Mouse (Mus musculus) yolk sac, embryonic 10.5 days (tissue): ENCODE data around the gene BC025920.

Experiments used
- DNase-seq: peaks from one replicate; pipeline ENCODE4 v3.0.0-alpha.2; 2017; ENCODE audit warnings: low spot score

Gene BC025920

GRCm38 (mm10) chr10:81574081-81575056 is 31.7 kb upstream of the BC025920 start, which contains the start of gene Tle2:
TSS of gene Tle2 (plus strand) at chr10:81574561.
- DNase-seq = no peak

- DNase-seq = no peak
Observed at GRCm38 (mm10) chr10:81575208-81575631, 30.9 kb upstream of the BC025920 start.

DNA sequence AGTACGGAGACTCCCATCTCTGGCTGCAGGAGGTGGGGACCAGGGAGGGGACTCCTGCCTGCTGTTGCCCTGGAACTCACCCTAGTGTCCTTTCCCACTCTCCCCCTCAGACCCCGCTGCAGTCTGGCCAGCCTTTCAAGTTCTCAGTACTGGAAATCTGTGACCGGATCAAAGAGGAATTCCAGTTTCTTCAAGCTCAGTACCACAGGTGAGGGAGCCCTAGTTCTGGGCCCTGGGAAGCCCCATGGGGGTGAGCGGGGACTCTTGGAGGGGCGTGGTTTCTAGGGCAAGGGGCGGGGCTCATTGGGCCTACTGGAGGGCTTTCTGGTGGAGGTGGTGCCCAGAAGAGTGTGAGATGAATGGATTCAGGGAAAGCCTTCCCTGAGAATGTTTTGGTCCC is 30.4 kb upstream of the BC025920 start:
- DNase-seq = no peak

GRCm38 (mm10) chr10:81579967-81580366 is 26.1 kb upstream of the BC025920 start:
- DNase-seq = no peak

DNA sequence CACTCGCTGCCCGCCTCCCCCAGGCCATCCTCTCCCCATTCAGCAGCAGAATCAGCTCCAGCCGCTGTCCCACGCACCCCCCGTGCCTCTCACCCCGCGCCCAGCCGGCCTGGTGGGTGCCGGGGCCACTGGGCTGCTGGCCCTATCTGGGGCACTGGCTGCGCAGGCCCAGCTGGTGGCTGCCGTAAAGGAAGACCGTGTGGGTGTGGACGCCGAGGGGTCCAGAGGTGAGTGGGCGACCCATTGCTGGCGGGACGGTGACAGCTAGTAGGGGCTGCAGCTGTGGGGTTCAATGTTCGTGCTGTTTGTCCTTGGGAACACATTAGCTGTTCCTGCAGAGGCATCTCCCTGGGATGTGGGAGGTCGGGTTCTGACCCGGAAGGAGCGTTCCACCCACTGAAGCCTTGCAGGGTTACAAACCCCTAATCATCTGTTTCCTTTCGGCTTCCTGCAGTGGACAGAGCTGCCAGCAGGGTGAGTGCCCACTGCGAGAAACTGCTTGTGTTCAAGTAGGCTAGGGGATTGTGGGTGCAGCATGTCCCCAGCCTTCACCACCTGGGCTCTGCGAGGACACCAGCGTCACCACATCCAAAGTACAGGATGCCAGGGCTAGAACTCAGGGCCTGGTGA is 25.5 kb upstream of the BC025920 start:
- DNase-seq = no peak

GRCm38 (mm10) chr10:81583347-81583746 is 22.7 kb upstream of the BC025920 start:
- no peak for DNase-seq

- no peak for DNase-seq
Observed at GRCm38 (mm10) chr10:81588739-81589138, 17.3 kb upstream of the BC025920 start.

- DNase-seq = no peak
Observed at GRCm38 (mm10) chr10:81591846-81592245, 14.2 kb upstream of the BC025920 start.

DNA sequence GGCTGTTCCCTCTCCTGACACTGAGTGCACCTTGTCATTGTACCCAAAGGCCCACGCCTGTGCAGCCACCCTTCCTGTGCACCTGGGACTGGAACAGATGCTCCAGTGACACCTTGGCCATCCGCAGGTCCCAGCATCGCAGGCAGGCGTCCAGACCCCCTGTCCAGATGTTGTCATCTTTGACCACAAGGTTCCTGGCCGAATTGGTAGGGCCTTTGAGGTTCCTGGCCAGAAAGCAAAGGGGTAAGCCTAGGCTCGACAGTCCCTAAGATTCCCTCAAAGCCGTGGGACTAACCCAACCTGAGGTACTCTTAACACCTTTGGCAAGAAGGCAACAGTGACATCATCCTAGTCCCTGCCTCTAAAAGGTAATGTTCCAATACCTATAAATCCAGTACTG is 13.4 kb upstream of the BC025920 start:
- DNase-seq = no peak

DNA sequence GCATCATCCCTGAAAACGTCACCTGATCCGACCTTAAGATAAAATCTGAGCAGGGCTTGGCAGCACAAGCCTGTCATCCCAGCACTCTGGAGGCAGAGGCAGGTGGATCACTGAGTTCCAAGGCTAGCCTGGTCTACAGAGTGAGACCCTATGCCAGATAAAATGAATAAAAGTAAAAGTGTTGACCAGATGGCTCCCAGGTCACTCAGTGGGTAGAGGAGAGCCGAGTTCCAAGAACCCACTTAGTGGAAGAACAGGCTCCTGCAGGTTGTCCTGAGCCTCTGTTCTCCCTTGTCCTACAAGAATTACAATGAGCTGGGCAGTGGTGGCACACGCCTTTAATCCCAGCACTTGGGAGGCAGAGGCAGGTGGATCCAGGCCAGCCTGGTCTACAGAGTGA is 12.8 kb upstream of the BC025920 start:
- no peak for DNase-seq

- DNase-seq = no peak
Observed at GRCm38 (mm10) chr10:81593935-81594334, 12.1 kb upstream of the BC025920 start.

- no peak for DNase-seq
Observed at GRCm38 (mm10) chr10:81595599-81595998, 10.5 kb upstream of the BC025920 start.

- no peak for DNase-seq
Observed at GRCm38 (mm10) chr10:81596611-81597010, 9.5 kb upstream of the BC025920 start.

DNA sequence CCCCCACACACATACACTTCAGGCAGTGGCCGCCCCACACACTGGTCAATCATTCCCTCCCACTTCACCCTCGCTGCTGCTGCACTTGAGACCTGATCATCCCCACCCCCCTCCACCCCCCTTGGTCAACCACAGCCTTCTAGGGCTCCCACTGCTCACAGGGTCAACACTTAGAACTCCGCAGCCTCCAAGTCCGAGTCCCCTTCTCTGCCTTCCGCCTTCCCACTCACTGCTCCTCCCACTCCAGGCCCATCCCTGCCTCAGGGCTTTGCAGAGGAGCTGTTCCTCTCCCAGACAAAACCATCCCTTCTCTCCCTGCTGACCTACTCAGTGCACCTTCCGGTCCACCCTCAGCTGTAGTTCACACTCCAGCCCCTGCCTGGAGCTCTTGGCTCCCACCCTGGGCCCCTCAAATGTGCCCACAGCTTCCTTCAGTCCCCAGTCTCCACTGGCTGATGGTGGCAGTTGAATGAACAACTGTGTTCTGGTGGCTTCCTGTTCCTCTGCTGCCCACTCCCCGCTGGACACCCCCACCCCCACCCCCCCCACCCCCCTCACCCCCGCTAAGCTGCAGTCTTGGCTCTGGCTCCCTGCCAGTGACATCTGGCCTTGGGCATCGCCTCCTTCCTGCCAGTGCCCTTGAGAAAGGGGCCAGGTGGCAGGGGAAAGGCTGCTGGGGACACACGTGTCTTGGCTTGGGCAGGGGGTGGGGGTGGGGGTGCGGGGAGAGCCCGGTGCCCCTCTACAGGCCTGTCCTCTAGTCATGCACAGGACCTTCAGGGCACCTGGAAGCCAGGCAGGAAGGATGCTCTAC is 8.7 kb upstream of the BC025920 start:
- DNase-seq = peak; percentile 49

DNA sequence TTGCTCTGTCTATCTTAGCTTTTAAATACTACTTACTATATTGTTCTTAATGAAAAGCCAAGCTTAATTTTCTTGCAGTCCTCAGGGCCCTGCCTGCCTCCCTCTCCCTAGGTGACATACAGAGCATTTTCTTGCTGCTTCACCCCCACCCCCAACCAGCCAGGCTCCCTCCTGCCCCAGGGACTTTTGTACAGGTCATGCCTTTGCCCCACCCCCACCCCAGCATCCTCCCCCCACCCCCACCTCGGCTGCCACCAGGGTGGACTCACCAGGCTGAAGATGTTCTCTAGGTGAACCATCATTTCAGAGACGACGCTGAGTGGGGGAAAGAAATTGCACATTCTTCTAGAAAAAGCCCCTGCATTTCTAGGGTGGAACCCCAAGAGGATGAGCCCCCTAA is 7.7 kb upstream of the BC025920 start:
- DNase-seq = peak; percentile 71

- DNase-seq = peak; percentile 75
Observed at GRCm38 (mm10) chr10:81598871-81599270, 7.2 kb upstream of the BC025920 start.

GRCm38 (mm10) chr10:81599630-81600029 is 6.4 kb upstream of the BC025920 start:
- DNase-seq = no peak

- DNase-seq = no peak
Observed at GRCm38 (mm10) chr10:81600096-81600495, 6.0 kb upstream of the BC025920 start.

GRCm38 (mm10) chr10:81600738-81601203 is 5.3 kb upstream of the BC025920 start, which contains the start of gene Tle6:
TSS of gene Tle6 (minus strand) at chr10:81601073.
- peak; percentile 100 for DNase-seq

DNA sequence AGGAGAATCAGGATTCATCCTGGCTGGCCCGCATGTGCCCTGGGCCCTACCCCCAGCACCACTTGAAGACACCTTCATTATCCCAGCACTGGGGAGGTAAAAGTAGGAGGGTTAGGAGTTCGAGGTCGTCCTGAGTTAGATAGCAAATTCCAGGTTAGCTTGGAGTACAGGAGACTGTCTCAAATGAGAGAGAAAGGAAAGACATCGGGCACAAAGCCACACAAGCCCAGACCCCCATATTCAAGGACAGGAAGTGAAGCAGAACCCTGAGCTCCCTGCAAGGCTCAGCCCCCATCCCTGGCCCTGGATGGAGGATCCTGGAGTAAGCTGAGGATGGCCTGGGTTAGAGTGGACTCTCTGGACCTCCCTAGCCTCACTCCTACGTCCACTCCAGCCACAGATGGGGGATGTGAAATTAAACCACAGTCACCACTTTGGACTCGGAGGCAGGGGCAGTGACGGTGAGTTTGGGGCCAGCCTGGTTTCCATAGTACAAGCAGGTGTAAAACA is 4.6 kb upstream of the BC025920 start:
- DNase-seq = no peak

- DNase-seq = peak; percentile 59
Observed at GRCm38 (mm10) chr10:81602741-81603151, 3.3 kb upstream of the BC025920 start.
